Mouse (Mus musculus) ES-Bruce4 (cell line): ENCODE results near the gene Gm10181.

ENCODE experiments used
- CTCF ChIP-seq: IDR thresholded peaks from one replicate; pipeline ENCODE4 v1.8.1; 2011; ENCODE audit warnings: low read depth, low read length
- EP300 ChIP-seq: IDR thresholded peaks from 2 replicates; pipeline ENCODE4 v1.6.1; 2011; ENCODE audit warnings: low read depth, low read length; ENCODE audit not compliant: insufficient read depth
- POLR2A ChIP-seq: IDR thresholded peaks from one replicate; pipeline ENCODE4 v1.8.1; 2011; ENCODE audit warnings: low read length; ENCODE audit not compliant: insufficient read depth

DNA sequence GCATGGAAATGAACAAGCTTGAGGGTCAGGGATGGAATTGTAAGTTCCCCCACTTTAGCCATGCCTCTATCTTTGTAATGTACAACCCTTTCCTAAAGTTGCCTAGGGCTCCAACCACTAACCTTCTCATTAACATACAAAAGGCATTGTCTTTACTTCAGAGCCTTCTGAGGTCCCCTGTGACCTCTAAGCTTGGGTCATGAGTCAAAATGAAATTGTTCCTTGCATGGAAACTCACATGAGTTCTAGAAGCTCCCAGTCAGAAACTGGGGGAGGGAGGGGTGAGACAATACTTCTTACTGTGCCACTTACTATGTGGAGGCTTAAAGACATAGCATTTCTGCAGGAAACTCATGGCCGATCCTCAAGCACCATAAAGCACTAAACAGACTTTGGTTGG is 16.6 kb upstream of the Gm10181 start:
- TF ChIP-seq CTCF (no peak), POLR2A (no peak), EP300 (no peak)
